Mouse (Mus musculus): ENCODE results near the gene Tardbp.

DNA sequence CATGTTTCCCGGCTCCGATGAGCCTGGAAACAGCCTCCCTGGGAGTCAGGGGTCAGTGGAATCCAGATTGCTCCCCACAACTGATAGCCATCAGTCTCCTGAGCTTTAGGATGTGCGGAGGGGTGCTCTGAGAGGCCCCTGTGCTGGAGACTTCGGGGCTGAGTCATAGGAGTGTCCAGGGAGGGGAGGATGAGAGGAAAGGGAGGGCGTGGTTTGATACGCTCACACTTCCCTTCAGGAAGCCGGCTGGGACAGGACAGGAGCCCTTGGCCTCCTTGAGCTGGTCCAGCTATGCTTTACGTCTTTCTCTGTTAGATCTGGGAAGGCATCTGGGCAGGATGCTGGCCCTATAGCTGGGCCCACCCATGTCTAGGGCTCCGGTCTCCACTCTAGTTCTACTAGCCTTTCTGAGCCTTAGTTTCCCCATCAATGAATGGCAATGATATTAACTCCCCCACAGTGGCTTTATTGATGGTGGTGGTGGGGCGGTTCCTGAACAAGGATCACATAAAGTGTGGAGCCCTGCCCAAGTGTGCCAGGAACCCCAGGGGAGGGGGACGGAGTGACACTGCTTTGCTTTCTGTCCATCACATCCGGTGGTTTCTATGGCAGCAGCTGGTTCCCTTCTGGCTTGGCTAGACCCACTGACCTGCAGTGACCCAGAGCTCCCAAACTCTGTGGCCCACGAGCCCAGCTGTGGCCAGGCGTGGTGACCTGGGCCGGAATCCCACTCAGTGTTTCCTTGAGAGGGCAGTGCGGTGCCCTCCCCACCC lies 49.6 kb upstream of the Tardbp start:
- TF ChIP-seq CTCF (IDR thresholded peaks at IDR 0.05; ENCODE audit: low read depth) (no peak), EP300 (IDR thresholded peaks at IDR 0.05; ENCODE audit: low read depth) (no peak)
